Mouse (Mus musculus): ENCODE results near the gene Ric3. TPM values are rescaled to one million over a fixed set of nuclear protein-coding genes. Genes with fewer than 3 reads are reported as not detected.

Gene Ric3
- total and polyA plus RNA-seq, 3 experiments = not detected

DNA sequence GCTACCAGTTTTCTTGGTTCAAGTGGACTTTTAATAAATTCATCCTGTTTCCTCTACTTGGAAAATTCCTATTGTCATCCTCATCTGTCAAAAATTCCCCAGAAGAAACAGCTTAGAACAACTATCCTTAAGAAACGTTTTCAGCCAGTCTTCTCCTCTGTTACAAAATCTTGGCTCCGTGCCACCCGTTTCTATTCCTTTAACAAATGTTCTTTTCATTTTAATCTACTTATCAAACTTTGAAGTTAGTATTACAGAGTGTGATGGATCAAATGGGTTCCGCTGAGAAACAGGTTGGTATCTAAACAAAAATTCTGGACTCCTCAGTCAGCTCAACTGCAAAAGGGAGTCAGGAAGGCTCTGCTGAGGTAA is 668 bp upstream of the Ric3 start:
- H3K9me3 ChIP-seq (replicated peaks; ENCODE audit: insufficient read depth, low read length) = no peaks in the 10 kb centered on the region
- no peaks in the 10 kb centered on the region for H3K36me3 ChIP-seq (ENCODE audit: control insufficient read depth in 1 of 2, insufficient read depth in 2 of 2, low read length in 2 of 2)
- H3K4me1 ChIP-seq (ENCODE audit: control insufficient read depth in 1 of 2, insufficient read depth in 2 of 2, low read length in 2 of 2) = no peaks in the 10 kb centered on the region
- no peak overlapping the region for H3K27ac ChIP-seq (ENCODE audit: control insufficient read depth, low read depth, low read length)
- DNase-seq (ENCODE audit: low read depth, low spot score) = no peak
- H3K4me3 ChIP-seq (ENCODE audit: control insufficient read depth in 1 of 2, insufficient read depth in 1 of 2, low read depth in 2 of 2, low read length in 2 of 2) = no peak overlapping the region
- H3K9ac ChIP-seq (ENCODE audit: control insufficient read depth, low read depth, low read length, poor library complexity, severe bottlenecking) = no peak overlapping the region
- TF ChIP-seq HCFC1 (IDR thresholded peaks at IDR 0.05; ENCODE audit: low read depth, low read length) = no peak
- TF ChIP-seq GABPA (IDR thresholded peaks at IDR 0.05; ENCODE audit: low read depth, low read length) = no peak
- TF ChIP-seq ZNF384 (IDR thresholded peaks at IDR 0.05; ENCODE audit: low read depth, low read length) = no peak
- TF ChIP-seq POLR2AphosphoS5 (IDR thresholded peaks at IDR 0.05; ENCODE audit: borderline replicate concordance, low read depth, low read length) = no peak
- no peak for TF ChIP-seq BHLHE40 (IDR thresholded peaks at IDR 0.05; ENCODE audit: borderline replicate concordance, low read depth, low read length)
- TF ChIP-seq GATA1 (IDR thresholded peaks at IDR 0.05; ENCODE audit: low read depth, low read length) = no peak
- TF ChIP-seq TBP (IDR thresholded peaks at IDR 0.05; ENCODE audit: low read depth, low read length) = no peak
- no peak for TF ChIP-seq JUND (IDR thresholded peaks at IDR 0.05; ENCODE audit: low read depth, low read length)
- TF ChIP-seq CHD1 (IDR thresholded peaks at IDR 0.05; ENCODE audit: low read depth, low read length) = no peak
- TF ChIP-seq TCF12 (IDR thresholded peaks at IDR 0.05; ENCODE audit: low read depth, low read length) = no peak
- H3K27me3 ChIP-seq (ENCODE audit: control insufficient read depth in 1 of 2, insufficient read depth in 2 of 2, low read length in 2 of 2) = no peaks in the 10 kb centered on the region
- H3K79me2 ChIP-seq (ENCODE audit: control insufficient read depth, insufficient read depth, low read length, poor library complexity) = no peaks in the 10 kb centered on the region

DNA sequence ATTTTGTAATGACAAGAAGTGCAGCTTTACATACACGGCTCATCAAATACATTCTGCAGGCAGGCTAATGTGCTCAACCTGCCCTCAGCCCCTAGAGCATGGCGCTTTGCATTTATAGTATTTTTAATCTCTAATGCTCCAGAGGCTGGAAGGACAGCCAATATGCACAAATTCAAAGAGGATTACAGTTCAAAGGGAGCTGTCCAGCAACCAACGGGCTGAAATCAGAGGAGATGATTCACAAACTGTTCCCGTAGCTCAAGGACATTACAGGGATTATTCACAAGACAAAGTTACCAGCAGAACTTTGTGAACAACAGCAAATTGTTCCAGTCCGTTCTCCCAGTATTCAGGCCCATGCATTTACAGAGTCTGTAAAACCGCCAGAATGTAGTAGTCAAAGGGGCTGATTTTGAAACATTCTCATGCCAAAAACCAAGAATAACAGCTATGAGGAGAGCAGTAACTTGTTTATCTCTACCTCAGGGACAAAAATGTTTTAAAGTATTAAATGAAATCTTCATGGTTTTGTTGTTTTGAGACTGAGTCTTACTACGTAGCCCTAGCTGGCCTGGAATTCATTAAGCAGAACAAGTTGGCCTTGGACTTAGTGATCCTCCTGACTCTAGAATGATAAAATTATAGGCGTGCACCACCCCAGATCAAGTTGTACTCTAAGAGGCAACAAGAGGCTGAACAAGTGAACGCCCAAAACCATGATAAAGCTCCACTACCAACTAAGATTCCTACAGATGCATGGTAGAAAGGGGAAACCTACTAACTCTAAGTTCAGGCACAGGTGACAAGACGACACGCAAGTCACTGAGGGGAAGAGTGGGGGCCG is 640 bp downstream of the Ric3 start:
- Histone ChIP-seq H3K9ac (ENCODE audit: control insufficient read depth, low read depth, low read length, poor library complexity, severe bottlenecking) (no peak overlapping the region), H3K36me3 (ENCODE audit: control insufficient read depth in 1 of 2, insufficient read depth in 2 of 2, low read length in 2 of 2) (no peaks in the 10 kb centered on the region), H3K79me2 (ENCODE audit: control insufficient read depth, insufficient read depth, low read length, poor library complexity) (no peaks in the 10 kb centered on the region), H3K9me3 (replicated peaks; ENCODE audit: insufficient read depth, low read length) (no peaks in the 10 kb centered on the region), H3K27me3 (ENCODE audit: control insufficient read depth in 1 of 2, insufficient read depth in 2 of 2, low read length in 2 of 2) (no peaks in the 10 kb centered on the region), H3K4me3 (ENCODE audit: control insufficient read depth in 1 of 2, insufficient read depth in 1 of 2, low read depth in 2 of 2, low read length in 2 of 2) (no peak overlapping the region), H3K27ac (ENCODE audit: control insufficient read depth, low read depth, low read length) (no peak overlapping the region), H3K4me1 (ENCODE audit: control insufficient read depth in 1 of 2, insufficient read depth in 2 of 2, low read length in 2 of 2) (no peaks in the 10 kb centered on the region)
- DNase-seq (ENCODE audit: low read depth, low spot score) = peak; percentile 35
- TF ChIP-seq HCFC1 (IDR thresholded peaks at IDR 0.05; ENCODE audit: low read depth, low read length) (no peak), NRF1 (IDR thresholded peaks at IDR 0.05; ENCODE audit: insufficient read depth, low read depth, low read length, poor library complexity, severe bottlenecking) (no peak), MAFK (IDR thresholded peaks at IDR 0.05; ENCODE audit: borderline replicate concordance, low read depth, low read length) (no peak), MYC (IDR thresholded peaks at IDR 0.05; ENCODE audit: low read depth, low read length) (no peak), TCF12 (IDR thresholded peaks at IDR 0.05; ENCODE audit: low read depth, low read length) (no peak), SMC3 (IDR thresholded peaks at IDR 0.05; ENCODE audit: low read depth, low read length) (no peak), ZKSCAN1 (IDR thresholded peaks at IDR 0.05; ENCODE audit: low read depth, low read length) (no peak), POLR2AphosphoS2 (IDR thresholded peaks at IDR 0.05; ENCODE audit: low read length) (no peak), USF1 (IDR thresholded peaks at IDR 0.05; ENCODE audit: low read depth, low read length) (no peak), ELF1 (IDR thresholded peaks at IDR 0.05; ENCODE audit: low read depth, low read length) (no peak), ZC3H11A (IDR thresholded peaks at IDR 0.05; ENCODE audit: low read depth, low read length) (no peak)

Data from MEL (cell line).